Mouse (Mus musculus): ENCODE results near the gene Fxyd1.

DNA sequence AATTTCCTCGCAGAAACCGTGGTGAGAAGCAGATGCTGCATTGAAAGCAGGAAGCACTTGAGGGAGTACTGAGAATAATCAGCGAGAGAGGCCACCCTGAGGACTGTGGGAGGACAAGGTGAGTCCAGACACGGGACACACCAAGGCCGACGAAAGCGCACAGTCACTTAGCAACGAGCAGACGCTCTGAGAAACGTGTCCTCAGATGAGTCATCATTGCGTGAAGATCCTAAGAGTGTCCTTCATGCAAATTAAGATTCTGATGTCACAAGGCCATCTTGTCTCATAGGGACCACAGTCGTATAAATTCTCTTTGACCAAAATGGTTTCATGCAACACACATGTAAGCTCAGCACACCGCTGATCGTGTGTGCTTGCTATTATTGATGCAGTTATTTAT is 43.8 kb upstream of the Fxyd1 start:
- TF ChIP-seq CTCF (IDR thresholded peaks at IDR 0.05; ENCODE audit: insufficient read depth, low read depth, low read length): no peak
- TF ChIP-seq POLR2A (IDR thresholded peaks at IDR 0.05; ENCODE audit: insufficient read depth, low read depth, low read length): no peak
